Mouse (Mus musculus) gastrocnemius, adult 8-10 months (tissue): ENCODE results near the gene Drg1. TPM values are rescaled to one million over a fixed set of nuclear protein-coding genes. Genes with fewer than 3 reads are reported as not detected.
"Not testable (repeated sequence)": the region's sequence is repeated elsewhere in the genome, so short reads cannot be mapped to it uniquely, and the experiment has no call there.

Experiments
- DNase-seq, 2 experiments: peaks; one replicate each; pipeline ENCODE4 v3.0.0; 2022; ENCODE audit warnings: low spot score in 2 of 2
- total RNA-seq, 4 experiments: library from RNA; stranded (reverse); gene quantifications; 2 replicates each; pipeline ENCODE4 v1.2.4; 2022

Drg1 gene
- total RNA-seq, 4 experiments from 2014 or later: 42.1 to 48.9 (median 44.3) TPM

- DNase-seq: no peak
Measured at GRCm38 (mm10) chr11:3223105-3223504, 43.1 kb downstream of the Drg1 start.

GRCm38 (mm10) chr11:3212526-3212925 is 53.7 kb downstream of the Drg1 start:
- no peak for DNase-seq

DNA sequence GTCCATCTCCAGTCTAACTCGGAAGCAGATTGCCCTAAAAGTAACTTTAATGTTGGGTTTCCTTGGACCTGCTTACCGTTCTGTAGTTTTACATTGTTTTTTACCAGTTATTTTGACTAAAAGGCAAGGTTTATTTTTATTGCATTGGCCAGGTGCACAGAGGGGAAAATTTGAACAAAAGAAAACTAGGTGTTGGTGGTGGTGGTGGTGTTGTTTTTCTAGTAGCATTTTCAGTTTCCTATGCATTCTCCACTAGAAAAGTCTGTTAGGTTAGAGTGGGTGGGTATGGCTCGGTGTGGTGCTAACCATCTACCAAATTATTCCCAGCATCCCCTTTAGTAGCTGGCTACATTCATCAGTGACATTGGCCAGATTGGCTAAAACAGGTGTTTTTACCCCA is 59.4 kb downstream of the Drg1 start:
- no peak for DNase-seq

DNA sequence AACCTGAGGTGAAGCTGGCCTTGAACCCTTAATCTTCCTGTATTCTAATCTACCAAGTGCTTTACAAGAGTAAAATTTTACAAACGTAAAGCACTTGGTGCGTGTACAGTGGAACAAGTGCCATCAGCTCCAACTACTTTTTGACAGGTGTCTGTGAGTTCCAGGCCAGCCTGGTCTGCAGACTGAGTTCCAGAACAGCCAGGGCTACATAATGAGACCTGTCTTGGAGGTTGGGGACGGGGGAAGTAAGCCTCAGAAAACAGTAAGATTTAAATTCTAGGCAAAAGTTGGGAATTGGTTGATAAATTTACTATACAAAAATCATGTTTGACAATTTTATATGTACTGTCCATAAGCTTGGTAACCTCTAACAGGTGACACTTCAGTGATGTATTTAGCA is 61.0 kb downstream of the Drg1 start:
- DNase-seq: no peak

DNA sequence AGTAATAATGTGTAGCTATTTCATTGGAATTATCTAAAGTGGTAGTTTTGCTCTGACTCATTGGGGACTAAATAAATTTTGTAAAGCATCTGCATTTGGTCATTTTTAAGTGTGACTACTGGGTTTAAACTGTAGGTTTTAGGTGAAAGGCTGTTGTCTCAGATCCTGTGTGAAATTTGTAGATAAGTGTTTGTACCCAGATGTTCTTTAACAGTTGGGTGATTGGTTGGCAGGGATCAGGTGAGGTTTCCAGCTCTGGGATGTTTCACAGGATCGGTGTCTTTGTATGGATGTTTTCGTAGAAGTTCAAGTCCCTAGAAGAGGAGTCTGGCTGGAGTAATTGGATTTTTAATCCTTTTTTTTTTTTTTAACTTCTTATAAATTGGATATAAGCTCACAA is 62.4 kb downstream of the Drg1 start:
- no peak for DNase-seq

GRCm38 (mm10) chr11:3202781-3203441 is 63.3 kb downstream of the Drg1 start:
- peak; percentile 16 to 29 for DNase-seq

DNA sequence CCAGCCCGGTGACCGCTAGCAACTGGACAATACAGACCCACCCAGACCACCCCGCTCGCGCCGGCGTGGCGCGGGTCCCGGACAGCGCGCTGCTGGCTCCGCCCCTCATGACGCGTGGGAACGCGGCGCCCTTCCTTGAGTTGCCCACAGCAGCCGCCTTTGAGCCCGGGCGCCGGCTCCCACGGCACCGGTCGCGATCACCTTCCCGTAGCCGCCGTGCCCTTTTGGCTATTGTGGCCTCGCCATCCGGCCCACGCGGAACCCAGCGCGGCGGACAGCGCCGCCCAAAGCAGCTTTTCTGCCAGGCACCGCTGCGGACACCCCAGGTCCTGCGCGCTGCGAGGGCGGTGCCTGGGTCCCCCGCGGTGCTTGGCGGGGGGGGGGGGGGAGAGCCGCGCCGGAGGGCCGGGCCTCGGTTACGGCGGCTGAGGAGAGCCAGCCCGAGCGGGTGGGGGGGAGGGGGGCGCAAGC is 63.9 kb downstream of the Drg1 start, which contains the start of gene Eif4enif1:
Gene Eif4enif1, plus strand, starts transcription at position 162 of the 471 bp plus-strand sequence.
- DNase-seq: peak; percentile 88 to 89

DNA sequence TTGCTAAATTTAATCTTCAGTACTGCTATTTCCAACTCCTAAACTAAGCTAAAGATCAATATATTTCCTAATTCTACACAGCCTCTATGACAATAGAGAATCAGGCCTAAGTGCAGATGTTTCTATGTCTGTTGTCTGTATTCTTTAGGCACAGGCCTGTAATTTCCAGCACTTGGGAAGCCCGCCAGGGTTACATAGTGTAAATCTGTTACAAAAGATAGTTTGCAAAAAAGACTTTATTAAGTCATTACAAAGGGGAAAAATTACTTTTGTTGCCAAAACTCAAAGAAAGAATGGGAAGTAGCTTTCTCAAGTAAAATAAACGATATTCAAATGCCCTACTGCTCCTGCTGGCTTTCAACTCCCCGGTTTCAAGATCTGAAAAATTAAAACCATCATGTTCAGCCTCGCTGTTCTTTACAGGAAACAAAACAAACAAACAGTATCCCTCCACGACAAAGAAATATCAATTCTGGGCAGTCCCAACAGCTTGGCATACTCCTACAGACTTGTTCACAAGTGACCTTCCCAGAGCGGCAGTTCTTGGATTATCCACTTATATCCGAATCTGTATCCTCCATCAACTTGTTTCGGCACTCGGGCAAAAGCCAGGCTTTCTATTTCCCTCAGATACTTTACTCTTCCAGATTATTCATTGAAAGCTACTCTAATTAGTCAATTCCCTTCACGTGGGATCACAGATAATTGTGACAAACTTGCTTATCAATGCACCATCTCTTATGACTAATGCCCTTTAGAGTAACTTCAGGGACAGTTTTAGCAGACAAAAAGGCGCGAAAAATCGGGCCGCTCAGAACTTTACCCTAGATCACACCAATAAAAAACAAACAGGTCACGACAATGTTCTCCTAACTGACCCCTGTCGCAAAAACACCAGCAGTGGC is 64.6 kb downstream of the Drg1 start:
- no peak for DNase-seq

DNA sequence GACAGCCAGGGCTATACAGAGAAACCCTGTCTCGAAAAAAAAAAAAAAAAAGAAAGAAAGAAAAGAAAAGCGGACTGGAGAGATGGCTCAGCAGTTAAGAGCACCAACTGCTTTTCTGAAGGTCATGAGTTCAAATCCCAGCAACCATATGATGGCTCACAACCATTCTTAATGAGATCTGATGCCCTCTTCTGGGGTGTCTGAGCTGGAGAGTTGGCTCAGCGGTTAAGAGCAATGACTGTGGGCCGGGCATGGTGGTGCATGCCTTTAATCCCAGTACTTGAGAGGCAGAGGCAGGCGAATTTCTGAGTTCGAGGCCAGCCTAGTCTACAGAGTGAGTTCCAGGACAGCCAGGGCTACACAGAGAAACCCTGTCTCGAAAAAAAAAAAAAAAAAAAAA is 65.6 kb downstream of the Drg1 start:
- DNase-seq: not testable (repeated sequence)

DNA sequence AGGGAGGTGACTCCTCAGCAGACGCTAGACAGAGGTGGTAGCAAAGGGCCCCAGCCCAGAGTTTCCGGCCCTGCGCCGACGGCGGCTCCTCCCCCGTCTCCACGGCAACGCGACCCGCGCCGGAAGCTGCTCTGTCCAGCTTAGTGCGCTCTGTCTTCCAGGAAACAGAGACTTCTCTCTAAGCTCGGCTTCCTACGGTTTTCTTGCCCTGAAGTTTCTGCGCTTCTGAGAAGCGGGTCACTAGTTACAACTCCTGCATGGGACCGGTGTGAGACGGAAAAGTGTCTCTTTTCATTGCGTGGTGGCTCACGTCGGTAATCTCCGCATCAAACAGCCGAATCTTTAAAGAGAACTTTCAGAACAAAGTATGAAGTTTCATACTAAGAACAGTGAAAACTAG is 72.9 kb downstream of the Drg1 start, which contains the start of gene Sfi1:
Gene Sfi1, minus strand, starts transcription at position 101 of the 400 bp plus-strand sequence.
- DNase-seq: no peak

- peak; percentile 7 to 26 for DNase-seq
Measured at GRCm38 (mm10) chr11:3182707-3183106, 83.5 kb downstream of the Drg1 start.

- not testable (repeated sequence) for DNase-seq
Measured at GRCm38 (mm10) chr11:3181971-3182370, 84.2 kb downstream of the Drg1 start.

GRCm38 (mm10) chr11:3181250-3181649 is 85.0 kb downstream of the Drg1 start:
- peak; percentile 83 to 90 for DNase-seq

DNA sequence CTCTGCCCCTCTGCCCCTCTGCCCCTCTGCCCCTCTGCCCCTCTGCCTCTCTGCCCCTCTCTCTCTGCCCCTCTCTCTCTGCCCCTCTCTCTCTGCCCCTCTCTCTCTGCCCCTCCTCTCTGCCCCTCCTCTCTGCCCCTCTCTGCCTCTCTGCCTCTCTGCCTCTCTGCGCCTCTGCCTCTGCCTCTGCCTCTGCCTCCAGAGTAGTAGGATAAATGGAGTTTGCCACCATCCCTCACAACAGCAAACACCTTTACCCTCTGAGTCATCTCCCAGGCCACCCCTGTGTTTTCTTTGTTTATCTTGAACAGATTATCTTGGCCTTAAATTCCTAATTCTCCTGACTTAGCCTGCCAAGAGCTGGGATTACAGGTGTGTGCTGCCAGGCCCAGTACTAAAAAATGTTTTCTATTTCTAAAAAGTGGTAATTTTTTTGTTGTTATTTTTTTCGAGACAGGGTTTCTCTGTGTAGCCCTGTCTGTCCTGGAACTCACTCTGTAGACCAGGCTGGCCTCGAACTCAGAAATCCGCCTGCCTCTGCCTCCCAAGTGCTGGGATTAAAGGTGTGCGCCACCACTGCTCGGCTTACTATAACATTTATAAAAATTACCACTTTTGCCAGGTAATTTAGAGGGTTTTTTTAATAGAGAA is 85.6 kb downstream of the Drg1 start:
- not testable (repeated sequence) for DNase-seq

- DNase-seq: peak; percentile 47 to 49
Measured at GRCm38 (mm10) chr11:3179726-3180092, 86.5 kb downstream of the Drg1 start.

GRCm38 (mm10) chr11:3178968-3179725 is 87.1 kb downstream of the Drg1 start:
- peak; percentile 28 to 46 for DNase-seq

- DNase-seq: peak; percentile 85 to 88
Measured at GRCm38 (mm10) chr11:3173425-3174318, 92.5 kb downstream of the Drg1 start.

DNA sequence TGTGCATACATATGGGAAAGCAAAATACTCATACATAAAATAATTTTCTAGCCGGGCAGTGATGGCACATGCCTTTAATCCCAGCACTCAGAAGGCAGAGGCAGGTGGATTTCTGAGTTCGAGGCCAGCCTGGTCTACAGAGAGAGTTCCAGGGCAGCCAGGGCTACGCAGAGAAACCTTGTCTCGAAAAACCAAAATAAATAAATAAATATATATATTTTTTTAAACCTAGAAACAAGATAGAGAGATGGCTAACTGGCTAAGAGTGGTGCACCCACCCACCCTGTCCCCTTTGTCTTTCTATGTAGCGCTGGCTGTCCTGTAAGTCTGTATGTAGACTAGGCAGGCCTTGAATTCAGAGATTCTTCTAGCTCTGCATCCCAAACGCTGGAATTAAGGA is 93.7 kb downstream of the Drg1 start:
- not testable (repeated sequence) for DNase-seq

GRCm38 (mm10) chr11:3171931-3172330 is 94.3 kb downstream of the Drg1 start:
- peak; percentile 71 to 73 for DNase-seq

- peak; percentile 57 for DNase-seq
Measured at GRCm38 (mm10) chr11:3169042-3169441, 97.2 kb downstream of the Drg1 start.
